Mouse (Mus musculus) hindbrain, embryonic 10.5 days (tissue): ENCODE data around the gene Tm4sf5. TPM values are rescaled to one million over a fixed set of nuclear protein-coding genes. Genes with fewer than 3 reads are reported as not detected.
"Not testable (repeated sequence)": the region's sequence is repeated elsewhere in the genome, so short reads cannot be mapped to it uniquely, and the experiment has no call there.

Experiments used
- DNase-seq: peaks from one replicate; pipeline ENCODE4 v3.0.0-alpha.2; 2017; ENCODE audit warnings: low spot score
- H3K27ac ChIP-seq: fragments of 300-500 bp; sonication (generic); 2 replicates; pipeline ENCODE4 v1.5.1; 2016; ENCODE audit warnings: mild to moderate bottlenecking, moderate library complexity
- H3K27me3 ChIP-seq: fragments of 300-500 bp; sonication (generic); 2 replicates; pipeline ENCODE4 v1.6.1; 2016; ENCODE audit warnings: mild to moderate bottlenecking; ENCODE audit not compliant: poor library complexity, insufficient read depth, severe bottlenecking
- H3K36me3 ChIP-seq: fragments of 300-500 bp; sonication (generic); 2 replicates; pipeline ENCODE4 v1.6.1; 2016; ENCODE audit warnings: mild to moderate bottlenecking, moderate library complexity
- H3K4me1 ChIP-seq: fragments of 300-500 bp; sonication (generic); replicated peaks from 2 replicates; pipeline ENCODE4 v1.6.1; 2016; ENCODE audit warnings: mild to moderate bottlenecking
- H3K4me3 ChIP-seq: fragments of 300-500 bp; sonication (generic); 2 replicates; pipeline ENCODE4 v1.5.1; 2016; ENCODE audit warnings: mild to moderate bottlenecking, moderate library complexity
- H3K9me3 ChIP-seq: fragments of 300-500 bp; sonication (generic); 2 replicates; pipeline ENCODE4 v1.6.1; 2016; ENCODE audit warnings: mild to moderate bottlenecking, moderate library complexity
- WGBS: fragments of 180-500 bp; shearing (Covaris S2); methylation state at CpG from one replicate; pipeline ENCODE4 v1.1.7; 2016; 5-methylcytosine and 5-hydroxymethylcytosine counted together
- polyA plus RNA-seq: library from polyadenylated mRNA; unstranded; fragments of >200 nt; fragmentation: Nextera tagmentation; extraction: Ambion mirVana; gene quantifications from 2 replicates; pipeline ENCODE4 v1.2.1, GENCODE M21; 2016

The Tm4sf5 gene
- polyA plus RNA-seq, 1 experiment from 2014 or later = 0.52 TPM

DNA sequence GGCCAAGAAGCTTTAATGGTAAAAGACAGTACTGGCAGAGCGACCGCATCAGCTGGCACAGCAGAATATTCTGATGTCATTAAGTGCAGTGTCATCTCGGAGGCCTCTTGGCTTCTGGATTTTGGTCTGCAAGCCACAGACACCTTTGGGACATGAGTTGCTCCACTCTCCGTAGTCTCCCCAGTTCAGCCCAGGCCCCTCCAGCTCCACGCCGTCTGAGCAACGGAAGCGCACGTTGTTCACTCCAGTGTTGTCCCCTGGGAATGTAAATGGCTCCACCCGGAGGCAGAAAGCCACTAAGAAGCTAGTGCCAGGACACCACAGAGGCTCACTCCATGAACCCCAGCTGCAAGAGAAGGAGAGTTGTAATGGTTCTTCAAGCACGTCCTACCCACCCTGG lies 8.5 kb downstream of the Tm4sf5 start:
- H3K27ac ChIP-seq = peak overlapping the region; percentile 12; the same call in 1 of the 2 replicates
- H3K4me3 ChIP-seq = no peak overlapping the region

DNA sequence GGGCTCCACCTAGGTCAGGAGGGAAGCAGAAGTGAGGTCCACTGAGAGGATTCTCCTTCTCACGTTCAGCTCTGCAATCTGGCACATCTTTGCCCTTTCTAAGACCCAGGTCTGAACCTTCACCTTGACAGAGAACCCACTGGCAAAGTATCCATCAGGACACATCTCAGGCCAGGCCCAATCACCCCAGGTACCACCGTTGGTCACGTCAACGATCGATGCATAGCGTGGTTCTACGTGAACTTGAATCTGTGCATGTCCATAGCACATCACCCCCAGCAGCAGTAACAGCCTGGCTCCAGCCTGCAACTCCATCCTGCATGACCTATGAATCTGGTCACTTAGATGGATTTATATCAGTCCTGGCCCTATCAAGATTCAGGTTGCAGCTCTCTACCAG lies 9.2 kb downstream of the Tm4sf5 start, which contains the start of gene Vmo1:
TSS of gene Vmo1 (minus strand) at position 329 of the 400 bp plus-strand sequence.
- Histone ChIP-seq H3K27me3 (peaks cover 20% of the 10 kb centered on the region), H3K27ac (peak within 1 kb of the TSS; percentile 12; the same call in 1 of the 2 replicates), H3K4me1 (peaks cover 26% of the 10 kb centered on the region), H3K4me3 (no peak within 1 kb of the TSS), H3K9me3 (no peaks in the 10 kb centered on the region), H3K36me3 (no peaks in the 10 kb centered on the region)
- WGBS = 90% methylated on average over 7 of the region's 7 CpGs
- no peak for DNase-seq

More for the DNA sequence above, 8.5 kb downstream of the Tm4sf5 start:
- no peak for DNase-seq
- Histone ChIP-seq H3K36me3 (no peaks in the 10 kb centered on the region), H3K9me3 (no peaks in the 10 kb centered on the region), H3K4me1 (peaks cover 26% of the 10 kb centered on the region), H3K27me3 (peaks cover 22% of the 10 kb centered on the region; the same call in 1 of the 2 replicates)
- 51% methylated on average over 11 of the region's 11 CpGs for WGBS

DNA sequence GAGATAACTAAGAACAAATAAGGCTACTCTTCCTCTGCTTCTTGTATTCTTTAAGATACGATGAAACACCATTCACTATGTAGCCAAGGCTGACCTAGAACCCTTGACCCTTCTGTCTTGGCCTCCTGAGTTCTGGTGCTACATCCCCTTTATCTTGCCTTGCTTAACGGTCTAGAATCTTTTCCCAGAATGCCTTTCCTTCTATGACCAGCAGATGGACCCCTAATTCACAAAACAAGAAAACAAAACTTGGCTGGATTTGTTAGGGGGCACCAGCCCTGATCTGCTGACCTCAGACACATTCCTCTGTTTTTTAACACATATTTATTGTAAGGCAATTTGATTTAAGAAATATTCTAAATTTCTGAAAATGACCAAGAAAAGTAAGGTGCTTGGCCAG lies 11.3 kb downstream of the Tm4sf5 start:
- no peaks in the 10 kb centered on the region for H3K9me3 ChIP-seq
- 27% methylated on average over 2 of the region's 2 CpGs for WGBS
- DNase-seq = no peak
- peaks cover 22% of the 10 kb centered on the region for H3K4me1 ChIP-seq
- H3K27me3 ChIP-seq = peaks cover 24% of the 10 kb centered on the region
- H3K4me3 ChIP-seq = no peak overlapping the region
- no peaks in the 10 kb centered on the region for H3K36me3 ChIP-seq
- H3K27ac ChIP-seq = no peak overlapping the region

DNA sequence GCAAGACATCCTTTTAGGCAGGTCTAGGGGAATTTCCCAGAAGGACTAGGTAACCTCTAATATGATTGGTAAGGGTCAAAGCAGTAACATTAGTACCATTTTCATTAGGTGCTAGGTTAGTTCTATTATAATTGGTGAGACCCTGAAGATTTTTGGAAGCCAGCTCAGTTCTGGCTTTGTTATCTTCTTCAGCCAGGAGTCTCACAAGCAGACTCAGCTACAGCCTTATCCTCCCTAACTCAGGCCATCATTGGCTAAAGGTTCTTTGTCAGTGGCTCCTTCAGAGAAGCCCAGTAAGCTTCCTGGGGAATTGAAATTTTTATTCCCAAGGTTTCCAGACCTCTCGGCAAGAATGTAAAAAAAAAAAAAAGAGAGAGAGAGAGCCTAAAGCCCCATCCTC lies 13.4 kb downstream of the Tm4sf5 start:
- Histone ChIP-seq H3K4me1 (peaks cover 16% of the 10 kb centered on the region), H3K36me3 (no peaks in the 10 kb centered on the region), H3K27me3 (peaks cover 24% of the 10 kb centered on the region), H3K27ac (no peak overlapping the region), H3K9me3 (no peaks in the 10 kb centered on the region), H3K4me3 (no peak overlapping the region)
- no peak for DNase-seq
- WGBS = 74% methylated on average over 1 of the region's 1 CpGs

DNA sequence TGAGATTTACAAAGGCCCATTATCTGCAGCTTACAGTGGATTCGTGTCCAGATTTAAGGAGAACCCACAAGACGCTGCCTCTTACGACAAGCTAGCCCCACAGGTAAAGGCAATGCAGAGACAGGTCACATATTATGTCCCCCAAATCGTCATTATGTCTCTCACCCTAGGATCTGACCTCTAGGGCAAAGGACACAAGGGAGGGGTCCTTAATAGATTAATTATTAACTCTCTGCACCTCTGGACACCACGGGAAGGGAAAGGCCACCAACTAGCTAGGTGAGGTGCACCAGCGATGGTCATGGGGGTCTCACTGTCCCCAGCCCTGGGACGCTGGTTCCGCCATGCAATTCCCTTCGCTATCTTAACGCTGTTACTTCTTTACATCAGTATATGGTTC lies 13.9 kb downstream of the Tm4sf5 start, which contains the start of gene Gltpd2:
TSS of gene Gltpd2 (plus strand) at position 274 of the 400 bp plus-strand sequence.
- no peaks in the 10 kb centered on the region for H3K9me3 ChIP-seq
- DNase-seq = no peak
- H3K27ac ChIP-seq = peak within 1 kb of the TSS; percentile 86
- WGBS = 82% methylated on average over 10 of the region's 10 CpGs
- peaks cover 24% of the 10 kb centered on the region for H3K27me3 ChIP-seq
- peak within 1 kb of the TSS; percentile 49 for H3K4me3 ChIP-seq
- peaks cover 11% of the 10 kb centered on the region for H3K4me1 ChIP-seq
- no peaks in the 10 kb centered on the region for H3K36me3 ChIP-seq

DNA sequence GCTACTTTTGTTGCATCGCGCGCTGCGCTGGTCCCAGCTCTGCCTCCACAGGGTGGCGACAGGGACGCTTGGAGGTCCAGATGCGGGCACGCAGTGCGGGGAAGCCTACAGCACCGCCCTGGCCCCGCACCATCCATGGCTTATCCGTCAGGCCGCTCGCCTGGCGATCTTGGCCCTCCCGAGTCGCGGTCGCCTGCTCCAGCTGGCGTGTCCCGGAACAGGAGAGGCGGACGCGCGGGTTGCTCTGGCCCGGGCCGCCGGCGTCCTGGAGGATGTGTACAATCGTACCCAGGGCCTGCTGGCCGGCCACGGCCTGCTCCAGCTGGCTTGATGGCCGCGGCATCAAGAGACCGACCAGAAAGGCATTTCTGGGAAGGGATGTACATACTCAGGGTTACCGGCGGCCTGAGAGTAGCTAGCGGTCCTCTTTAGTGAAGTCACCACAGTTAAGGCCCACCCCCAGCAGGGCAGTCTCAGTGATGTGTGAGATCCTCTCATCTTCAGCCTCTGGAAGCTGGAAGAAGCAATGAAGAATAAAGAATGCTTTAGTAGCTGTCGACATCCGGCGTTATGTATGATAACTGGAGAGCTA lies 15.2 kb downstream of the Tm4sf5 start:
- Histone ChIP-seq H3K9me3 (no peaks in the 10 kb centered on the region), H3K4me3 (peak overlapping the region; percentile 49), H3K4me1 (peaks cover 13% of the 10 kb centered on the region), H3K27ac (peak overlapping the region; percentile 86), H3K27me3 (peaks cover 21% of the 10 kb centered on the region), H3K36me3 (no peaks in the 10 kb centered on the region)
- DNase-seq = peak; percentile 66
- 12% methylated on average over 41 of the region's 41 CpGs for WGBS

DNA sequence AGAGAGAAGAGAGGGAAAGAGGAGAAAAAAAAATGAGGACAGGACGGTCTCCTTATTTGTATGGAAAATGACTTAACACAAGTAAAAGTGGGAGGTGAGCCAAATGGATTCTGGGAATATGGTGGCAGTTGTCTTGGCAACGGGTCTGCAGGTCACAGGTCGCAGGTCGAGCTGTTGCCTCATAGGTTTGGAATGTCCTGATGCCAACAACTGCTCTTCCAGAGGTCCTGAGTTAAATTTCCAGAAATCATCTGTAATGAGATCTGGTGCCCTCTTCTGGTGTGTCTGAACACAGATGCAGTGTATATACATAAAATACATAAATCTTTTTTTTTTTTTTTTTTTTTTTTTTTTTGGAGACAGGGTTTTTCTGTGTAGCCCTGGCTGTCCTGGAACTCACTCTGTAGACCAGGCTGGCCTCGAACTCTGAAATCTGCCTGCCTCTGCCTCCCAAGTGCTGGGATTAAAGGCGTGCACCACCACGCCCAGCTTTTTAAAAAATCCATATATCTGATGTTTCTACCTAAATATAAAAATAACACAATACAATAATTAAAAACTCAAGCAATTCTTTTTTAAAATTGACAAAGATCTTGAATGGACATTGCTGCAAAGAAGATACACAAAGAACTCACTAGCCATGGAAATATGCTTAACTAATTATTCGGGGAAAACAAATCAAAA lies 18.4 kb downstream of the Tm4sf5 start:
- 89% methylated on average over 8 of the region's 8 CpGs for WGBS
- H3K9me3 ChIP-seq, H3K27ac ChIP-seq, H3K4me3 ChIP-seq: not testable (repeated sequence)
- Histone ChIP-seq H3K4me1 (peaks cover 23% of the 10 kb centered on the region), H3K36me3 (peaks cover 24% of the 10 kb centered on the region), H3K27me3 (peaks cover 21% of the 10 kb centered on the region)
- DNase-seq = peak; percentile 32

DNA sequence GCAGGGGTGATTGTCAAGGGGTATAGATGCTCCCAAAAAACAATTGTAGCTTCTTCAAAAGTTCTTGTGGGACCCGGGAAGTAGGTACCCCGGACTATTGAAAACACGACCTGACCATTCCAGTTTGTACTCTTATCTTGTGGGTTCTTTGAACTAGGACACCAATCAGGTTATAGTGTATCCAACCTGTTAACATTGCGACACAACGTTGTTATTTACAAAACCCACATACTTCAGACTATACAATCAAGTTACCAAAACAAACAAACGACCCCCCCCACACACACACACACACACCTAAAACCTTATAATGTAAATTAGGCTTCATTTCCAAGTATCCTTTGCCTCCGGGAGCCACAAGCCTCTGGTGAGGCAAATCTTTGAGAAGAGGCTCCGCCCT lies 19.7 kb downstream of the Tm4sf5 start:
- no peak for DNase-seq
- peak overlapping the region; percentile 37; the same call in 1 of the 2 replicates for H3K27ac ChIP-seq
- peaks cover 10% of the 10 kb centered on the region; the same call in 1 of the 2 replicates for H3K27me3 ChIP-seq
- WGBS = 9% methylated on average over 8 of the region's 8 CpGs
- peaks cover 37% of the 10 kb centered on the region for H3K36me3 ChIP-seq
- peaks cover 20% of the 10 kb centered on the region for H3K4me1 ChIP-seq
- peak overlapping the region; percentile 71 for H3K4me3 ChIP-seq
- H3K9me3 ChIP-seq = no peaks in the 10 kb centered on the region

DNA sequence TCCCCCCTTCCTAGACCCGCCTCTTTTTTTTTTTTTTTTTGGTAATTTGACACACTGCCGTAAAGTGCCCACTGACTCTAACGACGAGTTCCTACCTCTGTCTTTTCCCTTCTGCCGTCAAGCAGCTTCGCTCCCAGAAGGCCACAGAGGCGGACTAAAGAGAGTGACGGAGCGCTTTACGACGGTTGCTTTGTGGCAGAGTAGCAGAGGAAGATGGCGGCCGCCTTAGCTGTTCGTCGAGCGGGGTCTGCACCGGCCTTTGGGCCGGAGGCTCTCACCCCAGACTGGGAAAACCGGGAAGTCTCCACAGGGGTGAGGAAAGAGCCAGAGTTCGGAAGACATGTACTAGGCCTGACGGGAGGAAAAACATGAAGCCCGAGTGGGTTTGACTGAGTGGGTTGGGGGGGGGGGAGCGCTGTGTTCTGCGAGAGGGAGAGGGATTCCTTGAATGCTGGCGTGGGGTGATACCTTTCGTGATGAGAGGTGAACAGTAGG lies 20.2 kb downstream of the Tm4sf5 start, which contains the start of gene Psmb6:
TSS of gene Psmb6 (plus strand) at position 184 of the 495 bp plus-strand sequence.
- Histone ChIP-seq H3K27me3 (peaks cover 7% of the 10 kb centered on the region; the same call in 1 of the 2 replicates), H3K9me3 (no peaks in the 10 kb centered on the region), H3K4me1 (peaks cover 15% of the 10 kb centered on the region), H3K36me3 (peaks cover 37% of the 10 kb centered on the region), H3K27ac (peak within 1 kb of the TSS; percentile 92), H3K4me3 (peak within 1 kb of the TSS; percentile 71)
- under 1% methylated on average over 26 of the region's 26 CpGs for WGBS
- peak; percentile 92 for DNase-seq

DNA sequence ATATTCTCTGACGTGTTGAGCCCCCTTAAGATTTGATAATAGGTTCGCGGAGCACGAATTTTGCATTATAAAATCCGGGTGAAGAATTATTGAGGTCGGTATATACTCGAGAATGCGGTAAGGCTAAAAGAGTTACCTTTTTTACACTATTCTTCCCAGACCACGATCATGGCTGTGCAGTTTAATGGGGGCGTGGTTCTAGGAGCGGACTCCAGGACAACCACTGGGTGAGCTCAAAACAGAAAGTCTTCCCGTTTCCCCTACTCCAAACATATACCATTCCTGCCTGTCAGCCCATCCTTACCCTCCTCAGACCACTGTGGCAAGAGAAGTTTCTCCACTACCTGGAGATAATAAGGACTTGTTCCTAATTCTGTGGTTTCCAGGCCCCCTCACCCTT lies 20.7 kb downstream of the Tm4sf5 start:
- no peaks in the 10 kb centered on the region for H3K9me3 ChIP-seq
- H3K4me3 ChIP-seq = peak overlapping the region; percentile 71
- WGBS = 2% methylated on average over 12 of the region's 12 CpGs
- peaks cover 13% of the 10 kb centered on the region for H3K4me1 ChIP-seq
- H3K27ac ChIP-seq = peak overlapping the region; percentile 92
- H3K36me3 ChIP-seq = peaks cover 37% of the 10 kb centered on the region
- peaks cover 2% of the 10 kb centered on the region; the same call in 1 of the 2 replicates for H3K27me3 ChIP-seq
- no peak for DNase-seq

DNA sequence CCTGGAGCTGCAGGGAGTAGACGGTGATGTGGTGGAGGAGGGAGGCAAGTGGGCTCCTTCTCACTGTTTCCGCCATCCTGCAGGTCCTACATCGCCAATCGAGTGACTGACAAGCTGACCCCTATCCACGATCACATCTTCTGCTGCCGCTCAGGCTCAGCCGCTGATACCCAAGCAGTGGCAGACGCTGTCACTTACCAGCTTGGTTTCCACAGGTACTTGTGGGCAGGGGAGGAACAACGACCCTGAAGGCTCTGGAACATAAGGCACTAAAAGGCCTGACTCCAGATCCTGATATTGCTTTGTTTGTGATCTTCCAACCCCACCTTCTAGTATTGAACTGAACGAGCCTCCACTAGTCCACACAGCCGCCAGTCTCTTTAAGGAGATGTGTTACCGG lies 21.2 kb downstream of the Tm4sf5 start:
- DNase-seq = no peak
- no peaks in the 10 kb centered on the region for H3K9me3 ChIP-seq
- H3K27ac ChIP-seq = 0 out of 2 replicates have a peak overlapping the region, but pooled peaks have one; percentile 92
- H3K4me3 ChIP-seq = peak overlapping the region; percentile 71
- no peaks in the 10 kb centered on the region for H3K27me3 ChIP-seq
- WGBS = 90% methylated on average over 12 of the region's 12 CpGs
- H3K4me1 ChIP-seq = peaks cover 13% of the 10 kb centered on the region
- peaks cover 37% of the 10 kb centered on the region for H3K36me3 ChIP-seq

DNA sequence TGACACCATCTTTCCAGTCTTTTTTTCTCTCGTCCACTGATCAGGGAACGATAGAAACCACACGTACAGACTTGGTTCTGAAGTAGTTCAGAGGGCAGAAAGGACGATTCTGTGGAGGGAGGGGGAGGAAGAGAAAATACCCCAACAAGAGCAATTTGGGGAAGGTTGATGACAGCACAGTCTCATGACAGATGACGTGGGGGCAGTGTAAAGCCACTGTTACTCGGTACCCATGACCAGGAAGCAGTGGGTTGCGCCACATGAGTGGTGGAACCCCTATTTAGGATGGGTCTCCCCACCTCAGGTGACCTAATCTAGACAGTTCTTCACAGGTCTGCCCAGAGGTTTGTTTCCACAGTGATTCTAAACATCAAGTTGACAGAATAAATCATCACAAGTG lies 23.6 kb downstream of the Tm4sf5 start:
- no peak overlapping the region for H3K4me3 ChIP-seq
- H3K27me3 ChIP-seq = no peaks in the 10 kb centered on the region
- no peak for DNase-seq
- H3K27ac ChIP-seq = no peak overlapping the region
- no peaks in the 10 kb centered on the region for H3K9me3 ChIP-seq
- H3K4me1 ChIP-seq = peaks cover 13% of the 10 kb centered on the region
- WGBS = 90% methylated on average over 7 of the region's 7 CpGs
- peaks cover 37% of the 10 kb centered on the region for H3K36me3 ChIP-seq

DNA sequence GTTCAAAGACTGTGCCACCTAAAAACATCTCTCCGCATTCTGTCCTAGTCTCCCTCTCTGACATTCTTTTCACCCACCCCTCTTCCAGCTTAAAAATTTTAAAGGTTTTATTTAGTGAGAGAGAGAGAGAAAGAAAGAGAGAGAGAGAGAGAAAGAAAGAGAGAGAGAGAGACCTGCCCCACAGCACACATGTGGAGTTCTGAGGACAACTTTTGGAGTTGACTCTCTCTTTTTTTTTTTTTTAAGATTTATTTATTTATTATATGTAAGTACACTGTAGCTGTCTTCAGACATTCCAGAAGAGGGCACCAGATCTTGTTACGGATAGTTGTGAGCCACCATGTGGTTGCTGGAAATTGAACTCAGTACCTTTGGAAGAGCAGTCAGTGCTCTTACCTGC lies 26.0 kb downstream of the Tm4sf5 start:
- H3K4me1 ChIP-seq, H3K27me3 ChIP-seq, DNase-seq, H3K4me3 ChIP-seq, H3K9me3 ChIP-seq, H3K27ac ChIP-seq: not testable (repeated sequence)
- peaks cover 37% of the 10 kb centered on the region for H3K36me3 ChIP-seq
- WGBS = 82% methylated on average over 2 of the region's 2 CpGs
